Mouse (Mus musculus): Measurements from ENCODE around the gene Sun1. TPM values are rescaled to one million over a fixed set of nuclear protein-coding genes. Genes with fewer than 3 reads are reported as not detected.

The Sun1 gene
- polyA plus RNA-seq, 1 experiment: 65.5 TPM

DNA sequence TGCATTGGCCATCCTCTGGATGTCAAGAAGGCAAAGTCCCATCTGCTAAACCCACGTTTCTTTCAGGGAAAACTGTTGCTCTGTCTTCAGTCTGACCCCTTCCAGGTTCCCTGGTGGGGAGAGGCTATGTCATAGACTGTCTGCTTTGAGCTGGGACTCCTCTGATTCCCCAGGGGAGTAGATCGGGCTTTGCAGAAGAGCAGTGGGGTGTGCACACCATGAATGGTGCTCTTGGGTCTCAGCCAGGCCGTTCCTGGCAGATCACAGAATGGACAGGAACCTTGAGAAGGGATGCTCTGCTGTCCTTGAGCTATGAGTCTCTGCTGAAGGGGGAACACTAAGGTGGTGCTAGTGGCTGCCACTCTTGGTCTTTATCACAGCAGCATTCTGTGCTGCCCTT is 48.4 kb downstream of the Sun1 start:
- Histone ChIP-seq H3K79me2 (ENCODE audit: control insufficient read depth, insufficient read depth) (peaks cover 12% of the 10 kb centered on the region), H3K36me3 (ENCODE audit: control insufficient read depth, insufficient read depth) (peaks cover 25% of the 10 kb centered on the region), H3ac (ENCODE audit: control insufficient read depth, insufficient read length) (no peak overlapping the region), H3K4me2 (ENCODE audit: low read depth) (no peak overlapping the region), H3K27me3 (ENCODE audit: control insufficient read depth, insufficient read depth, insufficient read length) (no peaks in the 10 kb centered on the region), H3K4me3 (no peak overlapping the region)
- TF ChIP-seq POLR2AphosphoS2 (IDR thresholded peaks at IDR 0.05; ENCODE audit: insufficient read length, low read depth): no peak
- TF ChIP-seq TCF12 (IDR thresholded peaks at IDR 0.05; ENCODE audit: insufficient read depth, poor library complexity, severe bottlenecking): no peak
- no peak for TF ChIP-seq MYOG (IDR thresholded peaks at IDR 0.05; ENCODE audit: control insufficient read depth in 1 of 3, insufficient read depth in 1 of 3, insufficient read length in 2 of 3, low read depth in 2 of 3)
- TF ChIP-seq POLR2A (IDR thresholded peaks at IDR 0.05; ENCODE audit: insufficient read length, low read depth): no peak
- TF ChIP-seq SRF (IDR thresholded peaks at IDR 0.05; ENCODE audit: control insufficient read depth, insufficient read length, low read depth): no peak
- no peak for TF ChIP-seq TCF3 (IDR thresholded peaks at IDR 0.05; ENCODE audit: insufficient read length, low read depth)
- TF ChIP-seq USF1 (IDR thresholded peaks at IDR 0.05; ENCODE audit: low read depth): no peak
- TF ChIP-seq MYOD1 (IDR thresholded peaks at IDR 0.05; ENCODE audit: control insufficient read depth in 1 of 3, insufficient read length in 2 of 3, low read depth in 2 of 3): no peak
- no peak for TF ChIP-seq REST (IDR thresholded peaks at IDR 0.05; ENCODE audit: insufficient read depth, insufficient read length)
- no peak for TF ChIP-seq E2F4 (IDR thresholded peaks at IDR 0.05; ENCODE audit: insufficient read depth)
- TF ChIP-seq CEBPB (IDR thresholded peaks at IDR 0.05; ENCODE audit: insufficient read depth, poor library complexity, severe bottlenecking): no peak
- TF ChIP-seq MAX (IDR thresholded peaks at IDR 0.05; ENCODE audit: low read depth): no peak

- H3K36me3 ChIP-seq (ENCODE audit: control insufficient read depth, insufficient read depth): peaks cover 18% of the 10 kb centered on the region
- peak overlapping the region; percentile 67 for H3K4me3 ChIP-seq
- H3K4me2 ChIP-seq (ENCODE audit: low read depth): peak overlapping the region; percentile 96
- TF ChIP-seq MYOG (IDR thresholded peaks at IDR 0.05; ENCODE audit: control insufficient read depth in 1 of 3, insufficient read depth in 1 of 3, insufficient read length in 2 of 3, low read depth in 2 of 3): no peak
- no peak for TF ChIP-seq POLR2AphosphoS2 (IDR thresholded peaks at IDR 0.05; ENCODE audit: insufficient read length, low read depth)
- H3K79me2 ChIP-seq (ENCODE audit: control insufficient read depth, insufficient read depth): peaks cover 36% of the 10 kb centered on the region
- H3K27me3 ChIP-seq (ENCODE audit: control insufficient read depth, insufficient read depth, insufficient read length): no peaks in the 10 kb centered on the region
- no peak overlapping the region for H3ac ChIP-seq (ENCODE audit: control insufficient read depth, insufficient read length)
These were observed 50.8 kb downstream of the Sun1 start for GRCm38 (mm10) chr5:139251279-139251678.

DNA sequence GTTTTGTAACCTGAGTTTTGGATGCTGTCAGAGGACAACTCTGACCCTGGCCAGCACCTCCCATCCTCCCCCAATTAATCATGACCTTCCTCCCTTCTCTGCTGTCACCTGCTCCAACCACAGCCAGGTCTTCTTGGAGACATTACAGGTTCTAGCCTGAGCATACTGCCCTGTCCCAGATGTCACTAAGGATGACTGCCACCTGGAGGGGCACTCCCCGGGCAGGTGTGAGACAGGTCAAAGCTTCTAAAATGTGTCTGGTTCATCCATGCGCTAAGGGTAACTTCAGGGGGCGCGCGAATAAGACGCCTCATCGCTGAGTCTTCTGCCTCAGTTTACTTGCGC is 51.3 kb downstream of the Sun1 start:
- peak overlapping the region; percentile 35 for H3ac ChIP-seq (ENCODE audit: control insufficient read depth, insufficient read length)
- H3K27me3 ChIP-seq (ENCODE audit: control insufficient read depth, insufficient read depth, insufficient read length): no peaks in the 10 kb centered on the region
- peaks cover 13% of the 10 kb centered on the region for H3K36me3 ChIP-seq (ENCODE audit: control insufficient read depth, insufficient read depth)
- peak overlapping the region; percentile 96 for H3K4me2 ChIP-seq (ENCODE audit: low read depth)
- H3K79me2 ChIP-seq (ENCODE audit: control insufficient read depth, insufficient read depth): peaks cover 41% of the 10 kb centered on the region
- peak overlapping the region; percentile 67 for H3K4me3 ChIP-seq
- TF ChIP-seq CEBPB (IDR thresholded peaks at IDR 0.05; ENCODE audit: insufficient read depth, poor library complexity, severe bottlenecking): 0 out of 2 replicates have a peak, but pooled peaks have one; percentile 12
- TF ChIP-seq SRF (IDR thresholded peaks at IDR 0.05; ENCODE audit: control insufficient read depth, insufficient read length, low read depth): no peak
- TF ChIP-seq MAX (IDR thresholded peaks at IDR 0.05; ENCODE audit: low read depth): no peak

DNA sequence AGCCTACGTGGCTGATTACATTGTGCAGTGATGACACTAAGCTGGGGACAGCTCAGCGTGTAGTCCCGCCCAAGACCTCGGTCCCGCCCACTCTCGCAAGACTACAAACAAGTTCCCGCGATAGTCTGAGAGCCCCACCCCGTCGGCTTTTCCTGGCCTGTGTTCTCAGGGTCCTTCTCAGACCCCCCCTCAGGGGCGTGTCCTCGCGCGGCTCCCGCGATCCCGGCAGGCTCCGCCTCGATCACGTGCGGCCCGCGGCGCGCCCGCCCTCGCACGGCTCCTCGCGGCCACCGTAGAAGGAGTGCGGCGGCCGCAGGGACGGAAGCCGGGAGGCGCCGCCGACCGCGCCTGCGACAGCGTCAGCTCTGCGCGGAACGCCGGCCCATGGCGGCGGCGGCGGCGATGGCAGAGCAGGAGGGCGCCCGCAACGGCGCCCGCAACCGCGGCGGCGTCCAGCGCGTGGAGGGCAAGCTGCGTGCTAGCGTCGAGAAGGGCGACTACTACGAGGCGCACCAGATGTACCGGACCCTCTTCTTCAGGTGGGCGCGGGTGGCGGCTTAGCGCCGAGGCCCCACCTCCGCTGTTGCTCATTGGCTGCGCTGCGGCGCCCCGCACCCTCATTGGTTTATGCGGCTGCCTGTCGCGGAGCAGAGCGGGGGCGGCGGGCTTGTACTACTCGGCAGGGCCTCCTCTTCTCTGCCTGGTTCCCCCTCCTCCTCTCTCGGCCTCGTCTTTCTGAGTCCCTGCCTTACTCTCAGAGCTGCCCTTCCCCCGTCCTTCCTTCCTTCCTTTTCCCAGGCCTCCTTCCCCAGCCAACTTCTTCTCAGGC is 51.9 kb downstream of the Sun1 start, which contains the start of gene Get4:
TSS of gene Get4 (plus strand) at position 244 of the 829 bp plus-strand sequence.
- Histone ChIP-seq H3K27me3 (ENCODE audit: control insufficient read depth, insufficient read depth, insufficient read length) (no peaks in the 10 kb centered on the region), H3ac (ENCODE audit: control insufficient read depth, insufficient read length) (peak within 1 kb of the TSS; percentile 35), H3K4me2 (ENCODE audit: low read depth) (peak within 1 kb of the TSS; percentile 98), H3K4me3 (peak within 1 kb of the TSS; percentile 67), H3K36me3 (ENCODE audit: control insufficient read depth, insufficient read depth) (peaks cover 9% of the 10 kb centered on the region), H3K79me2 (ENCODE audit: control insufficient read depth, insufficient read depth) (peaks cover 47% of the 10 kb centered on the region)
- TF ChIP-seq TCF3 (IDR thresholded peaks at IDR 0.05; ENCODE audit: insufficient read length, low read depth) (no peak), TCF12 (IDR thresholded peaks at IDR 0.05; ENCODE audit: insufficient read depth, poor library complexity, severe bottlenecking) (no peak), MYOG (IDR thresholded peaks at IDR 0.05; ENCODE audit: control insufficient read depth in 1 of 3, insufficient read depth in 1 of 3, insufficient read length in 2 of 3, low read depth in 2 of 3) (peak in 1 of 3 experiments; percentile 40), POLR2AphosphoS2 (IDR thresholded peaks at IDR 0.05; ENCODE audit: insufficient read length, low read depth) (peak; percentile 96), POLR2A (IDR thresholded peaks at IDR 0.05; ENCODE audit: insufficient read length, low read depth) (peak; percentile 75), E2F4 (IDR thresholded peaks at IDR 0.05; ENCODE audit: insufficient read depth) (peak; percentile 10), MYOD1 (IDR thresholded peaks at IDR 0.05; ENCODE audit: control insufficient read depth in 1 of 3, insufficient read length in 2 of 3, low read depth in 2 of 3) (peak in 1 of 3 experiments; percentile 35), USF1 (IDR thresholded peaks at IDR 0.05; ENCODE audit: low read depth) (peak; percentile 75), REST (IDR thresholded peaks at IDR 0.05; ENCODE audit: insufficient read depth, insufficient read length) (no peak)

DNA sequence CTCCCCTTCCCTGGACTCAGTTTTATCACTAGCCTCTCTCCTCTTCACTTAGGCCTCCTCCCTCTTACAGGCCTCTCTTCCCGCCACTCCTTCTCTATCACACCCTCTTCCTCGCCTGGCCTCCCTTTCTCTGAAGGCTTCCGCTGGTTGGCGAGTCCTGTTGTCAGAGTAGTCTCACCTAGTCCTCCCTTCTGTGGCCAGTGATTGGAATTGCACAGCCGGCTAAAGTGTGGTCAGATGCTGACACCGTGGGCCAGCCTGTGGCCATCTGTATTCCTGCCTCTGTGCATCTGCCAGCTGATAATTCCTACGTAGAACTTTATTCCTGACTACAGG is 52.4 kb downstream of the Sun1 start:
- peak overlapping the region; percentile 98 for H3K4me2 ChIP-seq (ENCODE audit: low read depth)
- no peaks in the 10 kb centered on the region for H3K27me3 ChIP-seq (ENCODE audit: control insufficient read depth, insufficient read depth, insufficient read length)
- H3K4me3 ChIP-seq: peak overlapping the region; percentile 67
- H3K79me2 ChIP-seq (ENCODE audit: control insufficient read depth, insufficient read depth): peaks cover 52% of the 10 kb centered on the region
- TF ChIP-seq TCF3 (IDR thresholded peaks at IDR 0.05; ENCODE audit: insufficient read length, low read depth) (no peak), MAX (IDR thresholded peaks at IDR 0.05; ENCODE audit: low read depth) (no peak), E2F4 (IDR thresholded peaks at IDR 0.05; ENCODE audit: insufficient read depth) (no peak), CEBPB (IDR thresholded peaks at IDR 0.05; ENCODE audit: insufficient read depth, poor library complexity, severe bottlenecking) (no peak), POLR2AphosphoS2 (IDR thresholded peaks at IDR 0.05; ENCODE audit: insufficient read length, low read depth) (no peak), TCF12 (IDR thresholded peaks at IDR 0.05; ENCODE audit: insufficient read depth, poor library complexity, severe bottlenecking) (no peak), MYOG (IDR thresholded peaks at IDR 0.05; ENCODE audit: control insufficient read depth in 1 of 3, insufficient read depth in 1 of 3, insufficient read length in 2 of 3, low read depth in 2 of 3) (no peak), MYOD1 (IDR thresholded peaks at IDR 0.05; ENCODE audit: control insufficient read depth in 1 of 3, insufficient read length in 2 of 3, low read depth in 2 of 3) (no peak), POLR2A (IDR thresholded peaks at IDR 0.05; ENCODE audit: insufficient read length, low read depth) (no peak), REST (IDR thresholded peaks at IDR 0.05; ENCODE audit: insufficient read depth, insufficient read length) (no peak)
- H3ac ChIP-seq (ENCODE audit: control insufficient read depth, insufficient read length): peak overlapping the region; percentile 35
- H3K36me3 ChIP-seq (ENCODE audit: control insufficient read depth, insufficient read depth): peaks cover 9% of the 10 kb centered on the region

Measured in myocyte (in vitro differentiated cells).